Mouse (Mus musculus) kidney, embryonic 14.5 days (tissue): ENCODE measurements around the gene Itpkc. TPM values are rescaled to one million over a fixed set of nuclear protein-coding genes. Genes with fewer than 3 reads are reported as not detected.

Experiments used
- ATAC-seq: fragments of 200-750 bp; cut with Nextera tagmentation; 2 replicates; pipeline ENCODE4 v1.8.0; 2017; ENCODE audit warnings: moderate number of reproducible peaks, mild to moderate bottlenecking, moderate TSS enrichment, moderate library complexity; ENCODE audit not compliant: low FRiP score, low TSS enrichment
- H3K27ac ChIP-seq: fragments of 300-500 bp; sonication (generic); 2 replicates; pipeline ENCODE4 v1.5.1; 2014; ENCODE audit warnings: low read depth, mild to moderate bottlenecking, low read length, moderate library complexity, mixed read lengths
- H3K27me3 ChIP-seq: fragments of 300-500 bp; sonication (generic); 2 replicates; pipeline ENCODE4 v1.6.1; 2014; ENCODE audit warnings: mild to moderate bottlenecking, low read length; ENCODE audit not compliant: control insufficient read depth, insufficient read depth
- H3K36me3 ChIP-seq: fragments of 300-500 bp; sonication (generic); 2 replicates; pipeline ENCODE4 v1.6.1; 2014; ENCODE audit warnings: low read length, mixed read lengths; ENCODE audit not compliant: control insufficient read depth, insufficient read depth
- H3K4me1 ChIP-seq: fragments of 300-500 bp; sonication (generic); 2 replicates; pipeline ENCODE4 v1.6.1; 2014; ENCODE audit warnings: low read length, mixed read lengths; ENCODE audit not compliant: control insufficient read depth, insufficient read depth
- H3K4me2 ChIP-seq: fragments of 300-500 bp; sonication (generic); replicated peaks from 2 replicates; pipeline ENCODE4 v1.6.1; 2014; ENCODE audit warnings: low read depth, mild to moderate bottlenecking, low read length
- H3K4me3 ChIP-seq: fragments of 300-500 bp; sonication (generic); 2 replicates; pipeline ENCODE4 v1.5.1; 2014; ENCODE audit warnings: mild to moderate bottlenecking, low read length
- H3K9ac ChIP-seq: fragments of 300-500 bp; sonication (generic); 2 replicates; pipeline ENCODE4 v1.6.1; 2014; ENCODE audit warnings: low read depth, mild to moderate bottlenecking, low read length, moderate library complexity
- H3K9me3 ChIP-seq: fragments of 300-500 bp; sonication (generic); 2 replicates; pipeline ENCODE4 v1.6.1; 2016; ENCODE audit warnings: low read length; ENCODE audit not compliant: control insufficient read depth
- WGBS: fragments of 180-500 bp; shearing (Covaris S2); extraction: QIAGEN DNeasy Blood & Tissue Kit; methylation state at CpG from one replicate; pipeline ENCODE4 v1.1.7; 2014; 5-methylcytosine and 5-hydroxymethylcytosine counted together
- polyA plus RNA-seq: library from polyadenylated mRNA; unstranded; fragments of >200 nt; fragmentation: Nextera tagmentation; extraction: Ambion mirVana; gene quantifications from 2 replicates; pipeline ENCODE4 v1.2.1, GENCODE M21; 2014

Itpkc gene
- polyA plus RNA-seq, 1 experiment from 2014 or later: 5.2 TPM

DNA sequence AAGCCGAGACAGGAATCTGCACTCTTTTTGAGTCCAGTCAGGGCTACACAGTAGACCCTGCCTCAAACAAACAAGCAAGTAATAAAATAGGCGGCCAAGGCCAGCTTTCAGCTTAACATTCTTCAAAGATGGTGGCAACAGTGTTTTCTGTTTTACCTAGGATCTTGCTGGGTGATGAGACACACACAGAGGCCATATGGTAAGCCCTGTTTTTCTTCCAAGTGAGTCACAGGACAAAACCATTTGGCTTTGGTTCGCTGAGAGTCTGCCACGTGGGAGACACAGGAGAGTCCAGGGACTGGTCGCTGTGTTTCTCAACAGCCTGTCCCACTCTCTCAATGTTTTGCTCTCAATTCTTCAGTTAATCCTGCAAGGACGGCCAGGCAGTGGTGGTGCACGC, 9.9 kb downstream of the Itpkc start:
- H3K4me1 ChIP-seq: 0 out of 2 replicates have a peak, but pooled peaks cover under 1% of the 10 kb centered on the region
- no peak overlapping the region for H3K9ac ChIP-seq
- no peak overlapping the region for H3K27ac ChIP-seq
- WGBS: 66% methylated on average over 7 of the region's 7 CpGs
- no peak overlapping the region for H3K4me3 ChIP-seq
- no peaks in the 10 kb centered on the region for H3K27me3 ChIP-seq
- no peak for ATAC-seq
- no peaks in the 10 kb centered on the region for H3K9me3 ChIP-seq
- H3K4me2 ChIP-seq: no peak overlapping the region
- H3K36me3 ChIP-seq: peaks cover 21% of the 10 kb centered on the region

DNA sequence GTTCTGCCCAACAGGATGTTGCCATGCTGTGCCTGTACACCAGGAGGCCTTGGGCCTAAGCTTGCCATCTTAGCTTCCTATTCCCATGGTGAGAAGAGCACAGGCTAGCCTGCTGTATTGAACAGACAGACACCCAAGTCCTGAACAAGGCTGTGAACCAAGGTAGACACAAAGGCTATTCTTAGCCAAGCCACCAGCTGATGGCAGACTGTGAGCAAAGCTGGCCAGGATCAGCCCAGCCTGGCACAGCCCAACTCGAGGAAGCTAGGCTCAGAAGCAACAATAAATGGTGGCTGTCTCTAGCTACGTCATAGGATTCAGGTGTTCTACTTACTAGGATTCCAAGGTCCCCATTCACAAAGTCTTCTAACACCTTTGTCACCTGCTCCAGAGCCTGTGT, 15.8 kb downstream of the Itpkc start:
- Histone ChIP-seq H3K9me3 (no peaks in the 10 kb centered on the region), H3K36me3 (peaks cover 57% of the 10 kb centered on the region), H3K27me3 (no peaks in the 10 kb centered on the region), H3K27ac (no peak overlapping the region), H3K4me2 (no peak overlapping the region), H3K9ac (no peak overlapping the region), H3K4me1 (no peaks in the 10 kb centered on the region), H3K4me3 (no peak overlapping the region)
- 93% methylated on average over 2 of the region's 2 CpGs for WGBS
- no peak for ATAC-seq

GRCm38 (mm10) chr7:27203730-27204449, 24.6 kb downstream of the Itpkc start:
- Histone ChIP-seq H3K9ac (no peak overlapping the region), H3K9me3 (no peaks in the 10 kb centered on the region), H3K4me3 (no peak overlapping the region), H3K36me3 (peaks cover 48% of the 10 kb centered on the region), H3K4me1 (no peaks in the 10 kb centered on the region), H3K27me3 (no peaks in the 10 kb centered on the region), H3K4me2 (no peak overlapping the region), H3K27ac (no peak overlapping the region)
- WGBS: 96% methylated on average over 8 of the region's 8 CpGs
- ATAC-seq: no peak

DNA sequence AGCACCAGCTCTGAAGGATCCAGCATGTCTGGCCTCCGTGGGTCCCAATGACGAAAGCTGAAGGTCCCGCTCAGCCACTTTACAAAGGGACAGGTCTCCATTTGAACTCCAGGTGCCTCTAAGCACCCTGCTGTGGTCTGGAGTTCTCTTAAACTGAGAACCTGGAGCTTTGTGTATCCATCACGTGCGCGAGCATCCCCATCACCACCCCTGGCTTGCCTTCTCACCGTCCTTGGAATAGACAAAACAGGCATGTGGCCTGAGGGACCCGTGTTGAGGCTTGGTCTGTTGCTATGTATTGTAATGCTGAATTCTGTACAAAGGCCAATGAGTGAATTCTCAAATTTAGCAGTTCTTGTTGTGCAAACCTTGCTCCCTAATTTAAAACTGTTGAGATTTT, 29.7 kb downstream of the Itpkc start:
- no peak overlapping the region for H3K9ac ChIP-seq
- no peaks in the 10 kb centered on the region for H3K9me3 ChIP-seq
- peaks cover 24% of the 10 kb centered on the region for H3K36me3 ChIP-seq
- no peak overlapping the region for H3K4me2 ChIP-seq
- no peak for ATAC-seq
- peaks cover 12% of the 10 kb centered on the region; the same call in 1 of the 2 replicates for H3K4me1 ChIP-seq
- H3K27ac ChIP-seq: no peak overlapping the region
- no peak overlapping the region for H3K4me3 ChIP-seq
- no peaks in the 10 kb centered on the region for H3K27me3 ChIP-seq
- 93% methylated on average over 8 of the region's 8 CpGs for WGBS

GRCm38 (mm10) chr7:27198355-27198754, 30.1 kb downstream of the Itpkc start:
- peaks cover 24% of the 10 kb centered on the region for H3K36me3 ChIP-seq
- H3K4me2 ChIP-seq: no peak overlapping the region
- no peak overlapping the region for H3K27ac ChIP-seq
- H3K27me3 ChIP-seq: no peaks in the 10 kb centered on the region
- no peak overlapping the region for H3K4me3 ChIP-seq
- H3K9ac ChIP-seq: no peak overlapping the region
- peaks cover 12% of the 10 kb centered on the region; the same call in 1 of the 2 replicates for H3K4me1 ChIP-seq
- H3K9me3 ChIP-seq: no peaks in the 10 kb centered on the region
- ATAC-seq: no peak

DNA sequence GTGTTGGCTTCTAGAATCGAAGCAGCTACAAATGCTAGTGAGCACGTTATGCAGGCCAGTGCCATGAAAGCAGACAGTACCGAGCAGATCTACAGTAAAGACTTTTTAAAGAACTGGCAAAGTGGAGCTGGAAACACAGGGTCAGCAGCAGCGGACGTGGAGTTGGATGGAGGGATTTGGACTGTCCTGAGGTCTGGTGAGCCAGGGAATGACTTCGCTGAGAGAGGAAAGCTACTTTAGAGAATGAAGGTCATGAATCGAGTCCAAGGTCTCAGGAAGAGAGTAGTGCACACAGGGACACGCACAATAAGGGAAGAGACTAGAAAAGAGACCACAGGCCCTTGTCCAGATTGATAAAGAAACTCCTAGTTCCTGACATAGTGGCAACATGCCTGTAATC, 30.8 kb downstream of the Itpkc start:
- ATAC-seq: no peak
- no peak overlapping the region for H3K27ac ChIP-seq
- H3K9ac ChIP-seq: no peak overlapping the region
- H3K36me3 ChIP-seq: peaks cover 24% of the 10 kb centered on the region
- no peaks in the 10 kb centered on the region for H3K9me3 ChIP-seq
- no peak overlapping the region for H3K4me3 ChIP-seq
- no peak overlapping the region for H3K4me2 ChIP-seq
- 92% methylated on average over 8 of the region's 8 CpGs for WGBS
- H3K27me3 ChIP-seq: no peaks in the 10 kb centered on the region
- peaks cover 12% of the 10 kb centered on the region; the same call in 1 of the 2 replicates for H3K4me1 ChIP-seq

- Histone ChIP-seq H3K4me1 (peaks cover 12% of the 10 kb centered on the region; the same call in 1 of the 2 replicates), H3K9ac (no peak overlapping the region), H3K27me3 (no peaks in the 10 kb centered on the region), H3K36me3 (peaks cover 24% of the 10 kb centered on the region), H3K27ac (no peak overlapping the region), H3K9me3 (no peaks in the 10 kb centered on the region), H3K4me3 (no peak overlapping the region), H3K4me2 (no peak overlapping the region; the same call in 1 of the 2 replicates)
- no peak for ATAC-seq
- 85% methylated on average over 3 of the region's 3 CpGs for WGBS
These were observed 31.3 kb downstream of the Itpkc start for GRCm38 (mm10) chr7:27197136-27197535.

DNA sequence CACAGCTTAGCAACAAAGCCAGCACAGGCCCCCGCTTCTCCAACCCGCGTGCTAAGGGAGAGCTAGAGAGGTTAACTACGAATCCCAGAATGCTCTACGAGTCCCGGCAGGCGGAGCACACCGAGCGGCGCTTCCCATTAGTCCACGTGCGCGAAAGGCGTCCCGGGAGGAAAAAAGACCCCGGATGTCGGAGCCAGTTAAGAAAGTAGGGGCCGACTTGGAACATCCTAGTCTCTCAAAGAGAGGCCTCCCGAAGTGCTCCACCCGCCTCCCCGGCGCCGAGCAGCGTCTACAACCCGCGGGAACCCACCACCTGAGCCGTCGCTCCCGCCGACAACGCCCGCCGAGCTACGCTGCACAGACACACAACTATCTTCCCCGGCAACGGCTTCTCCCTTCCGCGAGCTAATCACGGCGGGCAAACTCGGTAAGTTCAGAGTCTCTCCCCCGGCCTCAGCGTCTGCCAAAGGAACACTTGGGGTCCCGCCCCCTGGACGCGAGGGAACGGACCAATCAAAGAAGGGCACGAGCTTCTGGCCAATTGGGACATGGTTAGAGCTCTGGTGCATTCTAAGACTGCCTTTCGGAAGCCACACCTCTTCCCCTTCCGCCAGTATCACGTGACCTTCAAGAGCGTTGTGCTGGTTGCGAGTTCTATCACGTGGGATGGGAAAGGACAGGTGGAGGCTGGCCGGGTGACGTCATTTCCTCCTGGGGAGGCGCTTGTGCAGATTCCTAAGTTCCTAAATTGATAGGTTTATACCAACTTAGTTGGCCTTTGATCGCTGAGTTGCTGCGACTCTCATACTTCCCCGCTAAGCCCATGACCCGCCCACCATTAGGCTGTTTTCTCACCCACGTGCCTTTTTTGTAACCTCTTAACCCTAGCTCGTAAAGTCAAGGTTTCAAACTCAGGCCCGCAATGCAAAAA, 32.5 kb downstream of the Itpkc start, which contains the start of the genes BC024978 and Snrpa:
Gene BC024978 (plus strand): TSS at position 101 of the 931 bp plus-strand sequence.
Gene Snrpa (minus strand): TSS at position 591 of the 931 bp plus-strand sequence.
- under 1% methylated on average over 64 of the region's 64 CpGs for WGBS
- Histone ChIP-seq H3K9me3 (no peaks in the 10 kb centered on the region), H3K4me1 (peaks cover 12% of the 10 kb centered on the region; the same call in 1 of the 2 replicates), H3K4me3 (peak within 1 kb of the TSS; percentile 82), H3K27me3 (no peaks in the 10 kb centered on the region), H3K36me3 (peaks cover 33% of the 10 kb centered on the region), H3K27ac (peak within 1 kb of the TSS; percentile 99), H3K9ac (peak within 1 kb of the TSS; percentile 97), H3K4me2 (peak within 1 kb of the TSS; percentile 72)
- peak; percentile 99 for ATAC-seq
